Mouse (Mus musculus) macrophage (primary cell): ENCODE measurements around the gene Fnbp1. TPM values are rescaled to one million over a fixed set of nuclear protein-coding genes. Genes with fewer than 3 reads are reported as not detected.
A peak's percentile ranks its signal among the peaks of the same experiment; 100 is the strongest.
"Not testable (repeated sequence)": the region's sequence is repeated elsewhere in the genome, so short reads cannot be mapped to it uniquely, and the experiment has no call there.

ENCODE experiments used
- H3K27ac ChIP-seq: fragments of 350-480 bp; formaldehyde crosslinking; 2 replicates; pipeline ENCODE4 v1.9.0; 2021
- H3K36me3 ChIP-seq: fragments of 350-480 bp; formaldehyde crosslinking; 2 replicates; pipeline ENCODE4 v1.9.0; 2021; ENCODE audit errors: inconsistent target
- H3K4me3 ChIP-seq: fragments of 350-480 bp; formaldehyde crosslinking; 2 replicates; pipeline ENCODE4 v1.9.0; 2021; ENCODE audit errors: inconsistent target
- H3K79me2 ChIP-seq: fragments of 350-480 bp; formaldehyde crosslinking; 2 replicates; pipeline ENCODE4 v1.9.0; 2021; ENCODE audit errors: inconsistent target
- WGBS: methylation state at CpG from one replicate; pipeline ENCODE4 v1.1.7; 2026; ENCODE audit warnings: inconsistent platforms; ENCODE audit not compliant: missing documents; 5-methylcytosine and 5-hydroxymethylcytosine counted together
- polyA plus RNA-seq: library from polyadenylated mRNA; stranded (reverse); fragments of 250-400 nt; gene quantifications from 3 replicates; pipeline ENCODE4 v1.2.4, GENCODE M21; 2018; ENCODE audit warnings: inconsistent platforms
- total RNA-seq, 78 experiments: library from RNA; depleted of rRNA; stranded (reverse); fragments of 250-400 nt; gene quantifications; 1 replicate in 9 of 78; 2 replicates in 24 of 78; 3 replicates in 43 of 78; 4 replicates in 2 of 78; pipeline ENCODE4 v1.2.4; 2018; ENCODE audit warnings: inconsistent platforms in 56 of 78

The Fnbp1 gene
- total RNA-seq (2018; cell fraction: chromatin; rRNA removed), result 100 to 1,000 TPM; 230 to 652 (median 349) TPM
- total RNA-seq (2018; cell fraction: cytosol; rRNA removed), result 10 to 100 TPM; 45.7 to 98.1 (median 65.6) TPM
- total RNA-seq (2018; cell fraction: nucleus; rRNA removed), result 100 to 1,000 TPM; 117 to 400 (median 216) TPM
- 77.2 to 118 TPM (median 110 TPM) in 3 replicates for polyA plus RNA-seq

DNA sequence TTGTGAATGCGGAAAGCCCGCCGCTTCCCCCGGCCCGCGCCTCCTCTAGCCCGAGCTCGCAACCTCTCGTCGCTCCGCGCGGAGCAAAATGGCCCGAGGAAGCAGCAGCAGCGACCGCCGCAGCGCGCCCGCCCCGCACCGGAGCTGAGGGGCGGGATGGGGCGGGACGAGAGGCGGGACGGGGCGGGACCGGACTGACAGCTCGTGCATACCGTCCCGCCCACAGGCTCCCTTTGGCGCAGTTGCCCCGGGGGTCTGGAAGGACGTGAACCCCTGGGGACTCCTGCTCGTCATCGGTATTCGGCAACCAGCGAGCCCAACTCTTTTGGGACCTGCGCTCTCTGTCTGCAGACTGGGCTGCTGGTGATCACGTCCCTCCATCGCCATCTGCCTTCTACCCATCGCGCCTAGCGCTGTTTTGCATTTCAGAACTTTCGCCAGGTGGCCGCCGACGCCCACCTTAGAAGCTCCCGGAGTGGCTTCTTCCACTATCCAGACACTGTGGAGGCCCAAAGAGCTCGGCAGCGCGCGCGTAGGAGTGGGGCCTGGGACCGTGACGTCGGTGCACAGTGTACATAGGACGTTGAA, at the start of gene Fnbp1:
Gene Fnbp1, minus strand, starts transcription at position 142 of the 588 bp plus-strand sequence.
- under 1% methylated on average over 58 of the region's 59 CpGs for WGBS
- Histone ChIP-seq H3K79me2 (peaks cover 66% of the 10 kb centered on the region), H3K36me3 (no peaks in the 10 kb centered on the region), H3K27ac (peak within 1 kb of the TSS; percentile 98), H3K4me3 (peak within 1 kb of the TSS; percentile 95)

DNA sequence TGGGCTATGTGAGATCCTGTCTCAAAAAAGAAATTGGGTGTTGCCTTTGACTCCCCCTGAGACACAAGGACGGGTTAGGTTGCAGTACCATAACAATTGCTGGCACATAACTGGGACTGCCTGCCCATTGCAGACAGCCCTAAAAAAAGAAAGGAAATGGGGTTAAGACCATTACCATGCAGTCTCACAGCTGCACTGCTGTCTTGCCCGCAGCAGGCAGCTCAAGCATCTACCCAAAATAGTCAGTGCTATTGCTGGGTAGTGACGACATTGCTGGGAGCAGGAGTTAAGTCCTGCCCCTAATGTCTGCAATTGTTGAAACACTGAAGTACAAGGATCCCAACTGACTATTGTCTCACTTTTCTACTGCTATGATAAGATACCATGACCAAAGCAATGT, 47.8 kb upstream of the Fnbp1 start:
- H3K36me3 ChIP-seq, result peaks cover 86% of the 10 kb centered on the region

DNA sequence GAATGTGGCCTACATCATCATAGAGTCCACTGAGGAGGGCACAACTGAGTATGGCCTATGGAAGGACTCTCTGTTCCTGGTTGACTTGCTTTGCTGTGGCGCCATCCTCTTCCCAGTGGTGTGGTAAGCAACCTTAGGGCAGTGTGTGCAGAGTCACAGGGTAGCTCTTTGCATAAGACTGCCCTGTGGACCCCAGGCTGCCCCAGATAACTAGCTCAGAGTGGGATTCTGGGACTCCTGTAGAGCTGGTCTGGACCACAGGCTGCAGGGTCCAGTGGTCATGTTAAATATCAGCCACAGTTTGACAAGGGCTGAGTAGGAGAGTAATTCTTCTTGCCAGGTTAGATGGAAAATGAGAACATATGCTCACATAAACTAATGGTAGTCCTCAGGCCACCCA, 46.9 kb upstream of the Fnbp1 start:
- no peaks in the 10 kb centered on the region for H3K79me2 ChIP-seq
- WGBS, result 92% methylated on average over 1 of the region's 1 CpGs
- no peak overlapping the region for H3K4me3 ChIP-seq
- H3K27ac ChIP-seq, result no peak overlapping the region
- peaks cover 94% of the 10 kb centered on the region for H3K36me3 ChIP-seq

More for the DNA sequence above, 47.8 kb upstream of the Fnbp1 start:
- H3K4me3 ChIP-seq, result no peak overlapping the region
- H3K27ac ChIP-seq, result no peak overlapping the region
- whole genome bisulfite sequencing, result 94% methylated on average over 3 of the region's 3 CpGs
- H3K79me2 ChIP-seq, result no peaks in the 10 kb centered on the region

DNA sequence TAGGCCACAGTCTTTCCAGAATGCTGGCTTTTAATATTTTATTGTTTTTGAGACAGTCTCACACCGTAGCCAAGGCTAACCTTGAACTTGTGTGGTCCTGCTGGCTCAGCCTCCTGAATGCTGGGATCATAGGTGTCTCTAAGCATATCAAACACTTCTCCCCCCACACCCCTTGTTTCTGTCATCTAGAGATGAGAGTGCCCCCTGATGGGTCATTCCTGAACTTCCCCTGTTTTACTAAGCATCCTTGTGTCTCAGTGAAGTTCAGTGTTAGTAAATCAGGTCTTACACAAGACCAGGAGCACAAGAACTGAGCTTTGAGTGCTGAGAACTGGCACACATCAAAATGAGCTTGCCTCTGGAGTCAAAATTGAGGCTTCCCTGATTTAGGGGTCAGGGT, 42.0 kb upstream of the Fnbp1 start:
- no peaks in the 10 kb centered on the region for H3K79me2 ChIP-seq
- H3K4me3 ChIP-seq, result no peak overlapping the region
- 94% methylated on average over 1 of the region's 1 CpGs for WGBS
- peaks cover 83% of the 10 kb centered on the region for H3K36me3 ChIP-seq
- no peak overlapping the region for H3K27ac ChIP-seq

DNA sequence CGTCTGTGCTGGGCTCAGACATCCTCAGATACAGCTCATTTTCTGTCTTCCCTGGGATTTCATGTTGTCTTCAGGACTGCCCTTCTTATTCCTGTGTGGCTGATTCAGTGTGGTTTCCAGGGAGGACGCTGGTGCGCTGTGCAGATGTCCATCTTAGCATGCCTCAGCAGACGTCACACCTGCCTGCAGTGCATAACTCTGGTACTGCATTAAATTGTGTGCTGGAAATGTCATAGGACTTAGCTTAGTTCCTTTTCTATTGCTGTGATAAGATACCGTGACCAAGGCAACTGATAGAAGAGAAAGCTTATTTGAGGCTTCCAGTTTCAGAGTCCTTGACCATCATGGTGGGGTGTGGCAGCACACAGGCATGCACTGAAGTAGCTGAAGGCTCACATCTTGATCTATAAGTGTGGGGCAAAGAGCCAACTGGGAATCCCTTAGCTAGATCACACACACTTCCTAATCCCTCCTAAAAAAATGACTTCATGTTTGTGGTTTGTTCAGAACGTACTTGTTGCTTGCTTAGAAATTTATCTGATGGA, 41.0 kb upstream of the Fnbp1 start:
- Histone ChIP-seq H3K36me3 (peaks cover 81% of the 10 kb centered on the region), H3K79me2 (no peaks in the 10 kb centered on the region), H3K27ac (no peak overlapping the region), H3K4me3 (no peak overlapping the region)
- WGBS, result 94% methylated on average over 6 of the region's 6 CpGs

DNA sequence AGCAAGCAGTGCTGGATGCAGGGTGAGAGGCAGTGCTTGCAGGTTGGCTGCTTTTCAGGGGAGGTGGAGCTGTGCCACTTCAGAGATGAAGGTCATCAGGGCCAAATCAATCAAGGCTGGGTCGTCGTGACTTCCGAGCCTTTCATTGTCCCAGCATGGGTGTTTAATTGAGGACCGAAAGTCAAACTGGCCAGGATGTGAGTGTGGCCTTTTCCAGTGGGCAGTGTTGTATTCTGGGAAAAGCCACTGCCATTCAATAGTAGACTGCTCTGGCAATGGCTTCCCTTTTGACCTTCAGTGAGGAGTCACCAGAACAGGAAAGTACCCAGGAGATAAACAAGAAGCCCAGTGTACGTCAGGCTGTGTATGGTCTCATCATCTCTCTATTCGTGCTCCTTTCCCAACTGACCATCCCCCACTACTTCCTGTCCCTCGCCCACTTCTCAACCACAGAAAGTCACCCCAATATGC, 38.3 kb upstream of the Fnbp1 start:
- peaks cover 80% of the 10 kb centered on the region for H3K36me3 ChIP-seq
- no peak overlapping the region for H3K4me3 ChIP-seq
- WGBS, result 53% methylated on average over 7 of the region's 7 CpGs
- no peak overlapping the region for H3K27ac ChIP-seq
- no peaks in the 10 kb centered on the region for H3K79me2 ChIP-seq

DNA sequence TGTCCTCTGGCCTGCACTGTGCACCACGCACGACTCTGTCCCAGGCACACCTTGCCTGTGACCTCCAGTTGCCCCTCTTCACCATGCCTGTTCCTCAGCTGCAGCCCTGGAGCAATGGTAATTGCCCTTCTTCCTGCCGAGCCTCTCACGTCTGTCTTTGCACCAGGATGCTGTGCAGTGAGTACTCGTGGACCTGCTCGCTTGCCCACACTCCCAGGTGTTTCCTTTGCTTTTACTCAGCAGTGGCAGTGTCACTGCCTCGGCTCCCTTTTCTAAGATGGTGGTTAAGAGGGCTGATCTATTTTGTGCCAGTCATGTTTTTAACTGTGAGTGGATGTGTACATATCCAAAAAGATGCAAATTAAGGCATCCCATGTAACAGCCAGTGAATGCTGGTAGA, 37.7 kb upstream of the Fnbp1 start:
- H3K27ac ChIP-seq, result no peak overlapping the region
- H3K36me3 ChIP-seq, result peaks cover 77% of the 10 kb centered on the region
- WGBS, result 63% methylated on average over 7 of the region's 7 CpGs
- H3K4me3 ChIP-seq, result no peak overlapping the region
- H3K79me2 ChIP-seq, result no peaks in the 10 kb centered on the region

DNA sequence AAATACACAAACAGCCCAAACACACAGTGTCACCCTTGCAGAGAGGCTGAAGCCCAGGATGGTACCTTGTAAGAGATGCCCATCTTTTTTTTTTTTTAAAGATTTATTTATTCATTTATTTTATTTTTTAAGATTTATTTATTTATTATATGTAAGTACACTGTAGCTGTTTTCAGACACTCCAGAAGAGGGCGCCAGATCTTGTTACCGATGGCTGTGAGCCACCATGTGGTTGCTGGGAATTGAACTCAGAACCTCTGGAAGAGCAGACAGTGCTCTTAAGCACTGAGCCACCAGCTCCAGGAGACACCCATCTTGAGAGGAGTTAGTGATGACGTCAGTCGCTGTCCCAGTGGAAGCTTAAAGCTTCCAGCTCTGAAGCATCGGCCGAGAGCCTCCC, 36.8 kb upstream of the Fnbp1 start:
- 82% methylated on average over 6 of the region's 6 CpGs for WGBS

DNA sequence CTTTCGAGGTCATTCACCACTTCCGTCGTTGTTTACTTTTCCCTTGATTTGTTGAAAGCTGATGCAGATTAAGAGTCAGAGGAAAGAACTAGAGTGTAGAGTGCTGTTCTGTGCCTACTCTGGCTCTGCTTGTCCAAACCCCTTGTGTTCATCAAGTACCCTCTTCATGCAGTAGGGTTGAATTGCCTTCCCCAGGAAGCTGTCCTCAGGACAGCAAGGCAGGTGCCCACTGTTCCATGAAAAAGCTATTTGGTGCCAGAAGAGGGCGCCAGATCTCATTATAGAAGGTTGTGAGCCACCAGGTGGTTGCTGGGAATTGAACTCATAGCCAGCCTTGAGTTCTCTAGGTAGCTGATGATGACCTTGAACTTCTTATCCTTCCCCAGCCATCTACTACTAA, 31.5 kb upstream of the Fnbp1 start:
- H3K36me3 ChIP-seq, result peaks cover 58% of the 10 kb centered on the region
- peaks cover 20% of the 10 kb centered on the region; the same call in 1 of the 2 replicates for H3K79me2 ChIP-seq
- 92% methylated on average over 4 of the region's 4 CpGs for WGBS
- H3K27ac ChIP-seq, result peak overlapping the region; percentile 99
- H3K4me3 ChIP-seq, result no peak overlapping the region

More for the DNA sequence above, 36.8 kb upstream of the Fnbp1 start:
- peaks cover 77% of the 10 kb centered on the region for H3K36me3 ChIP-seq
- not testable (repeated sequence) for H3K79me2 ChIP-seq, H3K4me3 ChIP-seq, H3K27ac ChIP-seq

DNA sequence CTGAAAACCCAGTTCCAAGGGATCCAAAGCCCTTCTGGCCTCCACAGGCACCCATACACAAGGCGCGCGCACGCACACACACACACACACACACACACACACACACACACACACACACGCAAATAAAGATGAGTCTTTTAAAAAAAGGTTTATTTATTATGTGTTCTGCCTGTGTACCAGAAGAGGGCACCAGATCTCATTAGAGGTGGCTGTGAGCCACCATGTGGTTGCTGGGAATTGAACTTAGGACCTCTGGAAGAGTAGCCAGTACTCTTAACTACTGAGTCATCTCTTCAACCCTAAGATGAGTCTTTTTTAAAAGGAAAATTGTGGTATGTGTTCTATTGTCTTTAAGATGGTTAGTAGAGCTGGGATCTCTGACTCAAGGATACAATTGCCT, 30.7 kb upstream of the Fnbp1 start:
- Histone ChIP-seq H3K36me3 (peaks cover 58% of the 10 kb centered on the region), H3K4me3 (no peak overlapping the region), H3K27ac (peak overlapping the region; percentile 99), H3K79me2 (peaks cover 27% of the 10 kb centered on the region)
- 80% methylated on average over 1 of the region's 5 CpGs for WGBS

DNA sequence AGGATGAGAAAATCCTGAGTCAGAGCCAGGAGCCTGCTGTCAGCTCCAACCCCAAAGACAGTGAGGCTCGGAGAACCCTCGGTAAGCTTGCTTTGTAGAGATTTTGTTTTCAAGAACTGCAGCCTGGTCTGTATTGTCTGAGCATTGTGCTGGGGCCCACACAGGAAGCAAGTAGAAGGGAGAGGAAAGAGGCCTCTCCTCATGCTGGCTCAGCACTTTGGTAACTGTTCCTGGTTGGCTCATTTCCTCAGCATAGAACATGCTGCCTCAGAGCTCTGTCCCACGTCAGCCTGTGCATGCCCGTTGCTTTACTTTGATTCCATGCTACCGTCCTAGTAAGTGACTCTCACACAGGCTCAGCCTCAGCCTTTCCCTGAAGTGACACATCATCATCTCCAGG, 30.2 kb upstream of the Fnbp1 start:
- H3K79me2 ChIP-seq, result peaks cover 33% of the 10 kb centered on the region
- H3K4me3 ChIP-seq, result no peak overlapping the region
- peaks cover 56% of the 10 kb centered on the region for H3K36me3 ChIP-seq
- whole genome bisulfite sequencing, result 2% methylated on average over 5 of the region's 5 CpGs
- peak overlapping the region; percentile 99 for H3K27ac ChIP-seq

DNA sequence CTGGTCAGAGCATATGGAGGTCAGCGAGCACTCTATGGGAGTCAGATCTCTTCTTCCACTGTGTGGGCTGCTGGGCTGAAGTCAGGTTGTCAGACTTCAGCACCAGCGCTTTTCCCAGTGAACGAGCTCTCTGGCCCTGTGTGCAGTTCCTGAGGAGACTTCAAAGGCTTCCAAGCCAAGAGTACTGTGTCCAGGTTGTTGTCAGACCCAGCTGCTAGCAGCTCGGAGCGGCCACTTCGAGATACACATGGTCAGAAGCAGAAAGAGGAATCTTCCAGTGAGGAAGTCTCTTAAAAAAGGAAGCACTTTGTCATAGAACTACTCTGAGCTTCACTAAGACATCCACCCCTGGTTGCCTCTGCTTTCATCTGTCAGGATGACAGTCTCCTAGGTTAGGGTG, 28.4 kb upstream of the Fnbp1 start:
- 40% methylated on average over 6 of the region's 6 CpGs for WGBS
- Histone ChIP-seq H3K4me3 (no peak overlapping the region), H3K36me3 (peaks cover 38% of the 10 kb centered on the region), H3K27ac (peak overlapping the region; percentile 99), H3K79me2 (peaks cover 51% of the 10 kb centered on the region)

DNA sequence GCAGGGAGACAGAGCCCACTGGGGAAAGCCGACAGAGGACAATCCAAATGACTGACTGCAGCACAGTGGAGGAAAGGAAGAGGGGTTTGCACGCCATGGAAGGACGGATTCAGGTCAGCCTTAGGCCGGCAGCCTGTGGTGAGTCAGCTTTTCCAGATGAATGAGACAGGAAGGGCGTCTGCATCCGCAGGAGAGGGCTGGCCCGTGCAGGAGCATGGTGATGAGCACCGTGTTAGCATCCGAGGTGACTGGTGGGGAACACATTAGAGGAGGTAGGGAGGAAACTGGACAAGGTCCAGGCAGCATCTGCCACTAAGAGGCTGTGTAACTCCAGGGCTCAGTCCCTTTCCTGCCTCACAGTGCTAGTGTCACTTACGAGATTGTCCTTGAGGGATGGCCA, 27.2 kb upstream of the Fnbp1 start:
- Histone ChIP-seq H3K4me3 (no peak overlapping the region), H3K36me3 (peaks cover 31% of the 10 kb centered on the region; the same call in 1 of the 2 replicates), H3K79me2 (peaks cover 59% of the 10 kb centered on the region), H3K27ac (no peak overlapping the region)
- WGBS, result 94% methylated on average over 10 of the region's 10 CpGs

DNA sequence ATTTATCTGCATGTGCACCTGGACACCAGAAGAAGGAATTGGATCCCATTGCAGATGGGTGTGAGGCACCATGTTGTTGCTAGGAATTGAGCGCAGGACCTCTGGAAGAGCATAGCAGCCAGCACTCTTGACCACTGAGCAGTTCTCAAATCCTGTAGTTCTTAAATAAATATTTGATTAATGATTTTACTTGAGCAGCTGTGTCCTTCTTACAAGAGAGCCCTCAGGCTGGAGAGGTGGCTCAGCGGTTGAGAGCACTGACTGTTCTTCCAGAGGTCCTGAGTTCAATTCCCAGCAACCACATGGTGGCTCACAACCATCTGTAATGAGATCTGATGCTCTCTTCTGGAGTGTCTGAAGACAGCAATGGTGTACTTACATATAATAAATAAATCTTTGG, 25.8 kb upstream of the Fnbp1 start:
- peaks cover 26% of the 10 kb centered on the region; the same call in 1 of the 2 replicates for H3K36me3 ChIP-seq
- 100% methylated on average over 2 of the region's 2 CpGs for WGBS
- H3K27ac ChIP-seq, result not testable (repeated sequence)

DNA sequence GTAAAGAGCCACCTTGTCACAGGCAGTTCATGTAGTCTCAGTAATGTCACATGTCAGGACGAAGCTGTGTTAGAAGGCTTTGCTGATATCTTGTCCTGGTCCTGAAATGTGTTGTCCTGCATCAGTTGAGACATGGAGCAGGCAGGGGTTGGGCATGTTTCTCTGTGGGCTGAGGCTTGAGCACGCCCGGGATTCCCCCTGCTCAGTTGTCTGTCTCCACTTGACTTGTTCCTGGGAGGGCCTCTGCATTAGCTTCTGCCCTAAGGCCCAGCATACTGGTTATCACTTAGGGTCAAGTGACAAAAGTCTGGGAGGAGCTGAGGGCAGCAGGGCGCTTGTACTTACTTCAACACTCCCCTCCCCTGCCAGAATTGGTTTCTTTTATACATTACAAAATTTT, 23.7 kb upstream of the Fnbp1 start:
- H3K4me3 ChIP-seq, result no peak overlapping the region
- H3K79me2 ChIP-seq, result peaks cover 85% of the 10 kb centered on the region
- peaks cover 26% of the 10 kb centered on the region; the same call in 1 of the 2 replicates for H3K36me3 ChIP-seq
- 93% methylated on average over 4 of the region's 4 CpGs for WGBS
- H3K27ac ChIP-seq, result 0 out of 2 replicates have a peak overlapping the region, but pooled peaks have one; percentile 5

More for the DNA sequence above, 25.8 kb upstream of the Fnbp1 start:
- peaks cover 65% of the 10 kb centered on the region for H3K79me2 ChIP-seq
- not testable (repeated sequence) for H3K4me3 ChIP-seq
